Mouse (Mus musculus) left cerebral cortex, postnatal 10 days (tissue): ENCODE measurements around the gene Dcbld2. TPM values are rescaled to one million over a fixed set of nuclear protein-coding genes. Genes with fewer than 3 reads are reported as not detected.
"Not testable (repeated sequence)": the region's sequence is repeated elsewhere in the genome, so short reads cannot be mapped to it uniquely, and the experiment has no call there.

Experiments used
- DNase-seq, 2 experiments: peaks; one replicate each; pipeline ENCODE4 v3.0.0; 2021 to 2022; ENCODE audit warnings: low spot score in 2 of 2, mixed read lengths in 1 of 2; ENCODE audit errors: extremely low spot score in 1 of 2
- intact Hi-C: fragments of 180-260 bp; cut with DNase I; formaldehyde crosslinking; loops from one replicate; pipeline ENCODE4 v1.15.1; 2025
- total RNA-seq, 2 experiments: library from RNA; stranded (reverse); gene quantifications; 2 replicates each; pipeline ENCODE4 v1.2.3; 2021

Dcbld2 gene
- total RNA-seq, 2 experiments from 2014 or later, result 36.4 to 36.7 TPM

GRCm38 (mm10) chr16:58444735-58445134, 36.5 kb downstream of the Dcbld2 start:
- intact Hi-C loops, result no loop called here
- no peak for DNase-seq

- intact Hi-C loops, result no loop called here
- DNase-seq, result no peak
These were observed 38.3 kb downstream of the Dcbld2 start for GRCm38 (mm10) chr16:58446281-58447259.

- DNase-seq, result no peak
- intact Hi-C loops, result no loop called here
These were observed 40.8 kb downstream of the Dcbld2 start for GRCm38 (mm10) chr16:58449073-58449472.

- no peak for DNase-seq
- intact Hi-C loops, result loop anchor here (2.0 kb wide), 1 partner anchor 152 kb away; no protein-coding TSS in a partner anchor
These were observed 42.4 kb downstream of the Dcbld2 start for GRCm38 (mm10) chr16:58450648-58451047.

GRCm38 (mm10) chr16:58451647-58452046, 43.4 kb downstream of the Dcbld2 start:
- intact Hi-C loops, result loop anchor here (2.0 kb wide), 1 partner anchor 153 kb away; no protein-coding TSS in a partner anchor
- DNase-seq, result no peak

GRCm38 (mm10) chr16:58453138-58453537, 44.9 kb downstream of the Dcbld2 start:
- intact Hi-C loops, result no loop called here
- DNase-seq, result peak in 1 of 2 experiments; percentile 32

- intact Hi-C loops, result loop anchor here (2.0 kb wide), 1 partner anchor 171 kb away; no protein-coding TSS in a partner anchor
- no peak for DNase-seq
These were observed 45.6 kb downstream of the Dcbld2 start for GRCm38 (mm10) chr16:58453820-58454219.

- intact Hi-C loops, result loop anchor here (2.0 kb wide), 1 partner anchor 170 kb away; no protein-coding TSS in a partner anchor
- peak in 1 of 2 experiments; percentile 48 for DNase-seq
These were observed 46.4 kb downstream of the Dcbld2 start for GRCm38 (mm10) chr16:58454617-58455016.

GRCm38 (mm10) chr16:58455118-58455517, 46.9 kb downstream of the Dcbld2 start:
- no peak for DNase-seq
- intact Hi-C loops, result loop anchor here (2.0 kb wide), 1 partner anchor 170 kb away; no protein-coding TSS in a partner anchor

- DNase-seq, result no peak
- intact Hi-C loops, result no loop called here
These were observed 48.2 kb downstream of the Dcbld2 start for GRCm38 (mm10) chr16:58456445-58456844.

- no peak for DNase-seq
- intact Hi-C loops, result no loop called here
These were observed 48.7 kb downstream of the Dcbld2 start for GRCm38 (mm10) chr16:58456991-58457390.

- intact Hi-C loops, DNase-seq: not testable (repeated sequence)
These were observed 51.7 kb downstream of the Dcbld2 start for GRCm38 (mm10) chr16:58459966-58460365.

- DNase-seq, result no peak
- intact Hi-C loops, result no loop called here
These were observed 52.1 kb downstream of the Dcbld2 start for GRCm38 (mm10) chr16:58460386-58460785.

- DNase-seq, result no peak
- intact Hi-C loops, result no loop called here
These were observed 53.7 kb downstream of the Dcbld2 start for GRCm38 (mm10) chr16:58461856-58462518.

- no peak for DNase-seq
- intact Hi-C loops, result no loop called here
These were observed 54.3 kb downstream of the Dcbld2 start for GRCm38 (mm10) chr16:58462519-58462918.

- intact Hi-C loops, result no loop called here
These were observed 55.8 kb downstream of the Dcbld2 start for GRCm38 (mm10) chr16:58464051-58464450.

GRCm38 (mm10) chr16:58465412-58465811, 57.2 kb downstream of the Dcbld2 start:
- intact Hi-C loops, result no loop called here
- DNase-seq, result no peak

More at GRCm38 (mm10) chr16:58464051-58464450, 55.8 kb downstream of the Dcbld2 start:
- DNase-seq, result no peak

- intact Hi-C loops, result no loop called here
- no peak for DNase-seq
These were observed 61.8 kb downstream of the Dcbld2 start for GRCm38 (mm10) chr16:58470061-58470460.

- intact Hi-C loops, result no loop called here
- no peak for DNase-seq
These were observed 62.6 kb downstream of the Dcbld2 start for GRCm38 (mm10) chr16:58470841-58471240.
